Mouse (Mus musculus) heart, postnatal 14 days (tissue): Measurements from ENCODE around the gene Gabra3. TPM values are rescaled to one million over a fixed set of nuclear protein-coding genes. Genes with fewer than 3 reads are reported as not detected.

Source experiments
- DNase-seq, 2 experiments: peaks; one replicate each; pipeline ENCODE4 v3.0.0; 2021 to 2022
- intact Hi-C: fragments of 180-260 bp; cut with DNase I; formaldehyde crosslinking; loops from one replicate; pipeline ENCODE4 v1.15.1; 2025
- long read RNA-seq, 2 experiments: library from polyadenylated mRNA; stranded (forward); transcript quantifications; one replicate each; pipeline ENCODE4 v2.0.0; 2021
- microRNA-seq, 2 experiments: library from miRNA; unstranded; fragments of <30 nt; microRNA quantifications; one replicate each; pipeline ENCODE4 v1.2.0; 2021 to 2022
- total RNA-seq, 2 experiments: library from RNA; stranded (reverse); gene quantifications; 2 replicates each; pipeline ENCODE4 v1.2.3; 2021

The Gabra3 gene
- under 1 TPM; 0.29 to 0.37 TPM for total RNA-seq
- long read RNA-seq, experiment 1, result 0 reads
- long read RNA-seq, experiment 2, result 0 reads

GRCm38 (mm10) chrX:72656230-72656898 lies at the start of gene Gabra3:
Gene Gabra3 (minus strand): TSS chrX:72656848.
- intact Hi-C loops, result no loop called here
- DNase-seq, result no peak

GRCm38 (mm10) chrX:72655789-72656188 lies 859 bp downstream of the Gabra3 start:
- intact Hi-C loops, result no loop called here
- DNase-seq, result no peak

GRCm38 (mm10) chrX:72655381-72655780 lies 1.3 kb downstream of the Gabra3 start:
- DNase-seq, result no peak
- intact Hi-C loops, result no loop called here

- intact Hi-C loops, result no loop called here
- DNase-seq, result no peak
Measured at GRCm38 (mm10) chrX:72650688-72651087, 6.0 kb downstream of the Gabra3 start.

GRCm38 (mm10) chrX:72644691-72645090 lies 12.0 kb downstream of the Gabra3 start:
- no peak for DNase-seq
- intact Hi-C loops, result loop anchor here (10.0 kb wide), 1 partner anchor 1000 kb away; no protein-coding TSS in a partner anchor

GRCm38 (mm10) chrX:72497284-72497683 lies 159.4 kb downstream of the Gabra3 start:
- intact Hi-C loops, result no loop called here
- DNase-seq, result no peak

GRCm38 (mm10) chrX:72489806-72490205 lies 166.8 kb downstream of the Gabra3 start:
- DNase-seq, result no peak
- intact Hi-C loops, result no loop called here

GRCm38 (mm10) chrX:72386758-72387157 lies 269.9 kb downstream of the Gabra3 start, which contains the start of gene Magea10:
Gene Magea10 (minus strand): TSS chrX:72386858.
- intact Hi-C loops, result no loop called here
- DNase-seq, result no peak

Small RNAs within 50 kb of the gene (microRNA-seq; reads per million reads assigned to microRNA genes)
- 0 reads per million in 2 experiments for gene Mir105
- gene Mir767, result 0 reads per million in 2 experiments

Other genes with a start within 250 kb of the Gabra3 start
- under 1 TPM in 1 of 2 experiments, not detected in 1; 0.12 TPM for gene Gabrq, start 168.3 kb upstream of the Gabra3 start, total RNA-seq